Mouse (Mus musculus): ENCODE data around the gene Gpat3.

The Gpat3 gene

GRCm38 (mm10) chr5:100861140-100861539, 15.6 kb downstream of the Gpat3 start:
- no peak for DNase-seq (ENCODE audit: low spot score)

DNA sequence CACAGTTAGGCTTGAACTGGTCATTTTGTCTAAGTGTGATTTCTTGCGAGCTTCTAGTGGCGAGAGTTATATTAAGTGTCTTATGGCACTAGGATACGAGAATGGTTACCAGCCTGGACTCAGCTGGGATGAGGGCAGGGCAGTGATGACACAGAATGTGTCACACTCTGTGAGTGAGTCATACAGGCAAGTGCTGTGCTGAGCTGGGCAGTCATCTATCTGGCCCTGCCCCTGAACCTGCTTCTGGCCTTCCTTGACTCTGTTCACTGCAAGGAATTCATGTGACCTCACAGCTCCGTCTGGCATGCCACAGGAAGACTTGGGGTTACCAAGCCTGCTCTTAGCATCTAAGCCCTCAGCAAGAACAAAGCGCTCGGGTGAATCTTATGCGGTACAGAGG, 16.3 kb downstream of the Gpat3 start:
- no peak for DNase-seq (ENCODE audit: low spot score)

- DNase-seq (ENCODE audit: low spot score): no peak
These were observed 17.6 kb downstream of the Gpat3 start for GRCm38 (mm10) chr5:100863091-100863490.

- DNase-seq (ENCODE audit: low spot score): peak; percentile 19
These were observed 18.9 kb downstream of the Gpat3 start for GRCm38 (mm10) chr5:100864438-100864837.

GRCm38 (mm10) chr5:100866183-100866582, 20.7 kb downstream of the Gpat3 start:
- DNase-seq (ENCODE audit: low spot score): no peak

- DNase-seq (ENCODE audit: low spot score): no peak
These were observed 23.8 kb downstream of the Gpat3 start for GRCm38 (mm10) chr5:100869197-100869895.

GRCm38 (mm10) chr5:100871987-100872386, 26.5 kb downstream of the Gpat3 start:
- no peak for DNase-seq (ENCODE audit: low spot score)

DNA sequence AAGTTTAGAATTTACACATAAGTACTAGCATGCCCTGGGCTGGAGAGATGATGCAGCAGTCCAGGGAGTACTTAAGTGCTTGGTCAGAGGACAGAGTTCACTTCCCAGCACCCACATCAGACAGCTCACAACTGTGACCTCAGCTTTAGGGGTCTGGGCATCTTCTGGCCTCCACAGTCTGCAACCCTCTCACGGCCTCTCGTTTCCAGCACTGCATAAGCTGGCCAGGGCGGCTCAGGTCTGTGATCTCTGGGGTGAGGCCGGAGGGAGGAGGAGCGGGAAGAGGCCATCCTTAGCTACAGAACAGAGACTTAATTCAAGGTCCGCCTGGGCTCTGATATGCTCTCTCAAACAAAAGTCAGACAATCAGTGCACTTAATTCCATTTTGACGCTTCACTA, 29.2 kb downstream of the Gpat3 start:
- DNase-seq (ENCODE audit: low spot score): no peak

DNA sequence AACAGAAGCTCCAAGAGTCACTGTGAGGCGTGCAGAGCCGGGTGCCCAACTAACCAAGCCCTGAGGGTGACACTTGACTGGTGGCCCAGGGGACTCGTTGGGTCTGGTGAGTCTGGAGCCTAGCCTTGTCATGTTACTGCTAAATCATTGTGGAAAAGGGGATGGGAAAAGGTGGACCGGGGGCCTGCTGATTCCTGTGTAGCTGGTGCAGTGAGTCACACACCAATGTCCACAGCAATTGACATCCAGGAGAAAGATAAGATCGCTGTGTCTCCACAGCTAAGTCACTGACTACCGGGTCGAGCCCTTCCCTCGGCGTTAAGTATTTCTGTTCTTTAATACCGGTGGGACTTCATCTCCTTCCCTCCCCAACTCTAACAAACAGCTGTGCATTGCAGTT, 29.7 kb downstream of the Gpat3 start:
- DNase-seq (ENCODE audit: low spot score): no peak

DNA sequence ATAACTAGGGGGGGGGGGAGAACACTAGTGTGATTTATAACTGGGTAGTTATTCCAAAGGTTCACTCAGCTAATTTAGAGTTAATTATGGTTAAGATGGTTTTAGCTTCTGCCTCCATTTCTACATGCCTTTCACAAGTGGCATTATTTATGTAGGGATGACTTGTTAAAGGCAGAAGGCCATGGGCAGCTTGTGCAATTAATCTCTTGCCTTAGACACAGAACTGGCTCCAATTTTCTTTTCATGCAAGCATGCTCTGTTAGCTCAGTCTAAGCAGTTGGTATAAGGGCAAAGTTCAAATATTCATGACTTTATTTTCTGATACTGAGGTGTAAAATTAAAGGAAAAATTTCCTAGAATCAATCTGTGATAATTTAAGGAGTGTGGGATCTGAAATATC, 31.5 kb downstream of the Gpat3 start:
- no peak for DNase-seq (ENCODE audit: low spot score)

DNA sequence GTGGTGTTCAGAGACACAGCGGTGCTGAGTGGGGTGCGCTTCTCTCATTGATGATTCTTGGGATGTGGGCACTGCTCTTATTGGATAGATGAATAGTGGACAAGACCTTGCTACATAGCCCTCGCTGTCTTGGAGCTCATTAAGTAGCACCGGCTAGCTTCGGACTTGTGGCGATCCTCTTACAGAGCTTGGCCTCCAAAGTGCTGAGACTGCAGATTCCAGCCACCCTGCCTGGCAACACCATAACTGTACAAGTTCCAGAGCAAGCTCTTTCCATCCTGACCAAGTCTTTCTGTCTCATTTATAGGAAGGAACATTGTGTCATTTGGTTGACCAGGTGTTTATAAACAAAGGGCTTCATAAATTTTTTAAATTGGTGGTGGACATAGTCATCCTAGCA, 39.7 kb downstream of the Gpat3 start:
- no peak for DNase-seq (ENCODE audit: low spot score)

- no peak for DNase-seq (ENCODE audit: low spot score)
These were observed 40.9 kb downstream of the Gpat3 start for GRCm38 (mm10) chr5:100886331-100886988.

DNA sequence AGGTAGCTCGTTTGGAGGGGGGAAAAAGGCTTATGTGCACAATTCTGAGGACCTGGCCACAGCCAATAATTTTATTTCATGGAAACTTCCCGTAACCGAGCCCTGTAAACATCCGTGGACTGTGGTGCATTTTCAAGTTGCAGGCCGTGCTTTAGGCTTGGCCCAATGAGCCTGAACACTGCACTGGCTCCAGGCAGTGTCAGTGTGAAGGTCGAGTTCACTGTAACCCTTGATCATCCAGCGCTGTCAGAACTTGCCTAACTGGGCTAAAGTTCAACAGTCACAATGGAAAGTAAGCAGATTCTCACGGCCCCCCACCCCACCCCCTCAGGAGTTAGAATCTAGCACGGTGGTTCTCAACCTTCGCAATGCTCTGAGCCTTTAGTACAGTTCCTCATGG, 50.7 kb downstream of the Gpat3 start:
- DNase-seq (ENCODE audit: low spot score): no peak

DNA sequence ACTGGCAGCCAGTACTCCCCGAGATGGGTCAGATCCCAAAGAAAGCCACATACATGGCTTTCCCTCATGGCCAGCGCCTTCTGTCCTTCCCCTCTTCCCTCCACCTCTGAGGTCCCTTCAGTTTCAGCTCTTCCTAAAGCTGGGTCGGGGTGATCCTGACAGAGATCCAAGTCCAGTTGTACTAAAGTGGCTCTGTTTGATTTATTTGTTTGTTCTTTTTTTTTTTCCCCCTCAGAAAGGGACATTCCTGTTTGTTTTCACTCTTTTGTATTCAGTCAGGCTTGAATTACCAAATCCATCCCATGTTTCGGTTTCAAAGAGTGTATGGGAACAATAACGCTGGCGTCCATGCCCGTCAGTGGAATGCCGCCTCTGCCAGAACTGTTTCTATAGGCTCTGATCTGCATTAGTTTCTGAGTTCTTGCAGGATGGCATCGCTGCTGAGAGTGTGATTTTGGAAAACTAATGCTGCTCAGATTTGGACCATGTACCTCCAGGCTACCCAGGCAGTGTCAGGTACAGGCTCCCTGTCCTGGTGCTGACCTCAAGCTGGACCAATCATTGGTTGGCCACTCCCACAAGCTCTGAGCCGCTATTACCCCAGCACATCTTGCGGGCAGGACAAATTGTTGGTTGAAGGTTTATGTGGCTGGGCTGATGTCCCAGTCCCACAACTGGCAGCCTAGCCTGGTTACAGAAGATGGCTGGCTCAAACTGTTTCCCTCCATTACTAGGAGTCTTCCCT, 54.4 kb downstream of the Gpat3 start:
- no peak for DNase-seq (ENCODE audit: low spot score)

DNA sequence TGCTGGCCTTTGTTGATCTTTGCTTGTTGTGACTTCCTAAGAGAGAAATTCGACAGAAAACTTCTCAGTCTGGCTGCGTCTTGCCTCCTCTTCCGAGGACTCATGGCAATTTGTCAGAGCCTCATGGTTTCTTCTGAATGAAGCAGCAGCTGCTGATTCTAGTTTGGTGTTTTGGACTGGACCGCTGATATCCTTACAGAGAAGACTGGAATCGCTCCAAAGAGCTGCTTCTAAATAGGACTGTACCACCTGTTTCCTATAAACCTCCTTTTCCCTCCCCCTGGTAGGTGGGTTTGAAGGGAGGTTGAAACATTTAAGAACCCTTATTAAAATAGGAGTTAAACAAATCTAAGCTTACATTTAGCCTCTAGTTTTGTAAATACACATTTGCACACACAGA, 55.5 kb downstream of the Gpat3 start:
- no peak for DNase-seq (ENCODE audit: low spot score)

DNA sequence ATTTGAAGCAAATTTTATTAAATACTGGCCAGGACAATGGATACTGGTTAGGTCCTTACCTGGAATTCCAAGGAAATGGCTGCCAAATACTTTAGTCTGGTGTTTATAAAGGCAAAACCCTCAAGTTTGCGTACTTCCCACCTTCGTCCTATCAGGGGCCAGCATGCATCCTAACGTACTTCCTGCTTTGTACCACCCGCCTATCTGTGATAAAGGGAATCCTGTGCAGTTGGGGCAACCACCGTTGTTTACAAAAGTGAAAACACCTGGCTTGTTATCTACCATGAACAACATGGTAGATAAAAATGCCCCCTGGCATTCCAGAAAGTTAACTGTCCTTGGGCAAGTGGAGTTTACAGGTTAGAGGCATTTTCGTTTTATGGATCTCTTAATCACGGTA, 63.0 kb downstream of the Gpat3 start:
- DNase-seq (ENCODE audit: low spot score): no peak

DNA sequence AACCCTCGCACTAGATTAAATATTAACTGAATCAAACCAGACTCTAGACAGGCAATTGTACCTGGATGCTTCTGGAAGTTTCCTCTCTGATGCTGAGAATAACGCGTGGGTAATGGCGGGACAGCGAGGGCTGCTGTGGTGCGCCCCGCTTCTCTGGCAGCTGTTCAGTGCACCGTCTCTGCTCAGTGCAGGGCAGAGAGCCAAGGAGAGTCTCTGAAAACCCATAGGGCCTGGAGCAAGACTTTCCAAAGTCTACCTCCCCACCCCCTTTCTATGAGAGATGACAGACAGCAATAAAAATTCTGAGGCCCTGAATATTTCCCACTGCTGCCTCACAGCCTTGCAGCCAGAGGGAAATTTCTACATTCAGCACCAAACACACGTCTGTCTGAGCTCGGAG, 63.4 kb downstream of the Gpat3 start:
- DNase-seq (ENCODE audit: low spot score): no peak

DNA sequence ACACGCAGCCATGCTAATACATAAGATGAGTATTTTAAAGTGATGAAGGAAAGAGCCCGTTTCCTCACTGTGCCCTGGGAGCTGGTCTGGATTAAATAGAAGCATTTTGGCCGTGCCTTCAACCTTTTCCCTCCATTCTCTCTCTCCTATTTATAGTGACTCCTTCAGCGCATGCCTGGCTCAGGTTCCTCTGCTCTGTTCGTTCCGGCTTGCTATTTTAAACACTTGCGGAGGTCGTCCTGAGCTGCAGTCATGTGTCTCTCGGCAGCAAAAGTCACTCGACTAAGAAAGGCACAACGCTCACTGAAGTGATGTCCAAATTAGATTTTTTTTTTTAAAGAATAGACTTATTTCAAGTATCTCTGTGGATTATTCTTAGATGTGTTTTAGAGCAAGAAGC, 64.2 kb downstream of the Gpat3 start:
- DNase-seq (ENCODE audit: low spot score): no peak

GRCm38 (mm10) chr5:100911502-100912097, 66.1 kb downstream of the Gpat3 start:
- no peak for DNase-seq (ENCODE audit: low spot score)

DNA sequence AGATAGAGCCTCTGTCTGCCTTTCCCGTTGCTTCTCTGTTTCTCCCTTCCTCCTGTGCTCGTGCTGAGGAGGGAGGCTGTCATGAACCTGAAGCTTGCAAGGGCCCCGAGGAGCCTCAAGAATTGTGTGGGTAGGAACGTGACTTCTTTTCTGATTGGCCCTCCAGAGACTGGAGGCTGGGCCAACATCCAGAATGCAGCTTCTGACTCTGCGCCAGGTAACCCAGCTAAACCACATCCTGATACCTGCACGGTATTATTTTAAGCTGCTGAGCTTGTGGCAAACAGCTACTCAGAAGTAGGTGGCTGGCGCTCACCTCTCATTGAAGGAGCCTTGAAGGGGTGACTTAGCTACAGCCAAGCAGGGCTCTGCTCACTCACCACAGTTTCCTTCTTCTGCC, 66.9 kb downstream of the Gpat3 start:
- no peak for DNase-seq (ENCODE audit: low spot score)

DNA sequence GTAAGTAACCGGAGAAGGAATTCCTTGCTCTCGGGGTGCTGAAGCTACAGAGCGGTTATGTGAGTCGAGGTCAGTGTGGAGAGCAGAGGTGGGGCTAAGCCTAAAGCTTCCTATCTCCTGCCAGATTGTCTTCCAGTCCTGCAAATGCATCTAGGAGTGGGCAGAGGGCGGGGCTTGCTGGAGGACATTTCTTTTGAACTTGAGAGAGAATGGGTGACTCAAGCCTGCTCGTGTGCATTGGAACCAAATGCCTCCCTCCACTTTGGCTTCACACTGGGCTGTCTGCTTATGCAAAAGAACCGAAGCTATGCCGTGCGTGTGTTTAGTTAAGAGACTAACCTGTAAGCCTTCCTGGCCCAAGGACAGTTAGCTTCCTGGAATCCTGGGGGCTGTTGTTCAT, 67.8 kb downstream of the Gpat3 start:
- DNase-seq (ENCODE audit: low spot score): no peak

GRCm38 (mm10) chr5:100914989-100915388, 69.5 kb downstream of the Gpat3 start:
- DNase-seq (ENCODE audit: low spot score): peak; percentile 19

DNA sequence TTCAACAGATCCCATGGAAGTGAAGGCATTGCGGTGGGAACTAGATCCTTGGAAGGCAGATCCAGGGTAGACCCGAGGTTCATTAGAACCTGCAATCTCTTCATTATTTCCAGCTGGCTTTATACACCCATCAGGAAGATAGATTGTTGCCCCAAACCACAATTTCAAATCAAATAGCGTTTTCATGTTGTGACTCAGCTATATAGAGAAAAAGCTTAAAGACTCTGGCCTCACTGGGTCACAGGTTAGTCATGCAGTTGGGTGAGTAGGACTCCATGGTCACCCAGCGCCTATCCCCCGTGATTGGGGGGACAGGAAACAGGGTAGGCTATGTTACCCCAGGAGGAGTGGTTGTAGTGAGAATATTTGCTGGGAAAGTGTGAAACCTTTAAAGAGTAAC, 69.9 kb downstream of the Gpat3 start:
- DNase-seq (ENCODE audit: low spot score): no peak

Measured in ovary, postnatal 36 days (tissue).